Mouse (Mus musculus): ENCODE measurements around the gene Itih1. TPM values are rescaled to one million over a fixed set of nuclear protein-coding genes. Genes with fewer than 3 reads are reported as not detected.

Gene Itih1
- total and polyA plus RNA-seq, 3 experiments, result not detected

GRCm38 (mm10) chr14:30880811-30881717 is 62.0 kb downstream of the Itih1 start:
- H3K36me3 ChIP-seq (replicated peaks in 1 of 2; ENCODE audit: control insufficient read depth in 1 of 2, insufficient read depth in 1 of 2, low read length in 1 of 2), result peaks cover 10 to 52% of the 10 kb centered on the region in 2 experiments
- H3K9me3 ChIP-seq (replicated peaks; ENCODE audit: low read length), result no peaks in the 10 kb centered on the region
- dilution Hi-C loops (cut with MboI; ENCODE audit: extremely low pct_ligation_motif_present, extremely low pct_unique_long_range_greater_than_20kb, low sequenced_read_pairs) (no loop called here), in situ Hi-C loops (cut with MboI; ENCODE audit: low pct_ligation_motif_present, low pct_unique_long_range_greater_than_20kb, low sequenced_read_pairs) (no loop called here)
- H3K4me1 ChIP-seq (ENCODE audit: control insufficient read depth in 1 of 2, insufficient read depth in 2 of 2), result no peaks in the 10 kb centered on the region
- TF ChIP-seq MAZ (IDR thresholded peaks at IDR 0.05; ENCODE audit: low read depth, low read length) (no peak), BHLHE40 (IDR thresholded peaks at IDR 0.05; ENCODE audit: low read depth, low read length) (no peak), MEF2A (IDR thresholded peaks at IDR 0.05; ENCODE audit: borderline replicate concordance, low read depth, low read length) (0 out of 2 replicates have a peak, but pooled peaks have one; percentile 22), SMC3 (IDR thresholded peaks at IDR 0.05; ENCODE audit: low read depth, low read length) (peak; percentile 57), TBP (conservative IDR thresholded peaks at IDR 0.05; ENCODE audit: low read depth, low read length) (no peak), GABPA (IDR thresholded peaks at IDR 0.05; ENCODE audit: insufficient replicate concordance, low read depth, low read length) (no peak), CTCF (conservative IDR thresholded peaks at IDR 0.05 in 1 of 2, IDR thresholded peaks at IDR 0.05 in 1 of 2; ENCODE audit: low read depth in 2 of 2, low read length in 2 of 2) (peak; percentile 79 to 81), NELFE (IDR thresholded peaks at IDR 0.05; ENCODE audit: low read depth, low read length) (0 out of 2 replicates have a peak, but pooled peaks have one; percentile 43), RAD21 (IDR thresholded peaks at IDR 0.05; ENCODE audit: low read depth, low read length) (peak; percentile 71), RCOR1 (conservative IDR thresholded peaks at IDR 0.05; ENCODE audit: low read depth, low read length) (no peak), MYC (IDR thresholded peaks at IDR 0.05; ENCODE audit: low read depth, low read length) (0 out of 2 replicates have a peak, but pooled peaks have one; percentile 37), POLR2AphosphoS2 (IDR thresholded peaks at IDR 0.05; ENCODE audit: low read depth, low read length) (no peak)
- peaks cover 2% of the 10 kb centered on the region for H3K27me3 ChIP-seq (replicated peaks)
- DNase-seq (ENCODE audit: extremely low read depth), result peak; percentile 53
- H3K4me2 ChIP-seq (ENCODE audit: insufficient read depth, low read depth, poor library complexity, severe bottlenecking), result no peak overlapping the region
- no peak overlapping the region for H3K27ac ChIP-seq (ENCODE audit: insufficient read depth, low read depth)
- H3K79me2 ChIP-seq (replicated peaks; ENCODE audit: control insufficient read depth, extremely low read depth, insufficient read depth, poor library complexity, severe bottlenecking), result no peaks in the 10 kb centered on the region
- H3K9ac ChIP-seq (ENCODE audit: insufficient read depth, low read depth), result no peak overlapping the region
- H3K4me3 ChIP-seq (replicated peaks in 1 of 3; ENCODE audit: low read depth in 2 of 3, low read length in 2 of 3, poor library complexity in 1 of 3), result no peak overlapping the region

- Histone ChIP-seq H3K27me3 (replicated peaks) (no peaks in the 10 kb centered on the region), H3K9ac (ENCODE audit: insufficient read depth, low read depth) (no peak overlapping the region), H3K27ac (ENCODE audit: insufficient read depth, low read depth) (no peak overlapping the region), H3K9me3 (replicated peaks; ENCODE audit: low read length) (no peaks in the 10 kb centered on the region), H3K79me2 (replicated peaks; ENCODE audit: control insufficient read depth, extremely low read depth, insufficient read depth, poor library complexity, severe bottlenecking) (no peaks in the 10 kb centered on the region), H3K36me3 (replicated peaks in 1 of 2; ENCODE audit: control insufficient read depth in 1 of 2, insufficient read depth in 1 of 2, low read length in 1 of 2) (peaks cover 10 to 60% of the 10 kb centered on the region in 2 experiments), H3K4me1 (ENCODE audit: control insufficient read depth in 1 of 2, insufficient read depth in 2 of 2) (peaks cover 0 to 3% of the 10 kb centered on the region in 2 experiments; a peak in 2 of 4 replicates), H3K4me3 (replicated peaks in 1 of 3; ENCODE audit: low read depth in 2 of 3, low read length in 2 of 3, poor library complexity in 1 of 3) (no peak overlapping the region), H3K4me2 (ENCODE audit: insufficient read depth, low read depth, poor library complexity, severe bottlenecking) (no peak overlapping the region)
- DNase-seq (ENCODE audit: extremely low read depth), result no peak
- in situ Hi-C loops (cut with MboI; ENCODE audit: low pct_ligation_motif_present, low pct_unique_long_range_greater_than_20kb, low sequenced_read_pairs) (no loop called here), dilution Hi-C loops (cut with MboI; ENCODE audit: extremely low pct_ligation_motif_present, extremely low pct_unique_long_range_greater_than_20kb, low sequenced_read_pairs) (no loop called here)
- TF ChIP-seq ZNF384 (IDR thresholded peaks at IDR 0.05; ENCODE audit: low read depth, low read length) (no peak), ZC3H11A (IDR thresholded peaks at IDR 0.05; ENCODE audit: low read depth, low read length) (no peak), HCFC1 (IDR thresholded peaks at IDR 0.05; ENCODE audit: low read depth, low read length) (no peak), CTCF (conservative IDR thresholded peaks at IDR 0.05 in 1 of 2, IDR thresholded peaks at IDR 0.05 in 1 of 2; ENCODE audit: low read depth in 2 of 2, low read length in 2 of 2) (no peak), RCOR1 (conservative IDR thresholded peaks at IDR 0.05; ENCODE audit: low read depth, low read length) (no peak), IRF4 (IDR thresholded peaks at IDR 0.05; ENCODE audit: low read depth, low read length) (no peak), MAFK (IDR thresholded peaks at IDR 0.05; ENCODE audit: insufficient replicate concordance, low read length) (no peak), ZKSCAN1 (IDR thresholded peaks at IDR 0.05; ENCODE audit: borderline replicate concordance, low read depth, low read length) (no peak), MAX (IDR thresholded peaks at IDR 0.05; ENCODE audit: low read length) (no peak), SMC3 (IDR thresholded peaks at IDR 0.05; ENCODE audit: low read depth, low read length) (no peak), ZMIZ1 (IDR thresholded peaks at IDR 0.05; ENCODE audit: low read depth, low read length) (no peak), NRF1 (IDR thresholded peaks at IDR 0.05; ENCODE audit: low read depth, low read length) (no peak), ETS1 (conservative IDR thresholded peaks at IDR 0.05; ENCODE audit: low read depth, low read length) (no peak), UBTF (IDR thresholded peaks at IDR 0.05; ENCODE audit: low read depth, low read length) (no peak), E2F4 (IDR thresholded peaks at IDR 0.05; ENCODE audit: insufficient replicate concordance, low read depth, low read length) (no peak), MAZ (IDR thresholded peaks at IDR 0.05; ENCODE audit: low read depth, low read length) (no peak), ELF1 (IDR thresholded peaks at IDR 0.05; ENCODE audit: low read depth, low read length) (no peak), KAT2A (IDR thresholded peaks at IDR 0.05; ENCODE audit: insufficient replicate concordance, low read length) (no peak), MXI1 (IDR thresholded peaks at IDR 0.05; ENCODE audit: low read depth, low read length) (no peak)
These were observed 62.8 kb downstream of the Itih1 start for GRCm38 (mm10) chr14:30880251-30880650.
